Mouse (Mus musculus): Measurements from ENCODE around the gene Ptprm.

The Ptprm gene

GRCm38 (mm10) chr17:67226991-67227390 lies 127.3 kb downstream of the Ptprm start:
- DNase-seq (ENCODE audit: low read depth, low spot score), result peak; percentile 54

DNA sequence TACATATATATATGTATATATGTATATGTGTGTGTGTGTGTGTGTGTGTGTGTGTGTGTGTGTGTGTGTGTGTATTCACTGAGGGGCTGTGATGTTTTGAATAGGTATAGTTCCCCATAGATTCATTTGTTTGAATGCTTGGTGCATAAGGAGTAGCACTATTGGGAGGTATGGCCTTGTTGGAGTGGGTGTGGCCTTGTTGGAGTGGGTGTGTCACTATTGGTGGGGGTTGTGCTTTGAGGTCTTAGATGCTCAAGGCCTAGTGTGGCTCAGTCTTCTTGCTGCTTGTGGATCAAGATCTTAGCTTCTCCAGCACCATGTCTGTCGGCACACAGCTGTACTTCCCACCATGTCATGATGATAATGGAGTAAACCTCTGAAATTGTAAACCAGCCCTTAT lies 138.9 kb downstream of the Ptprm start:
- DNase-seq (ENCODE audit: low read depth, low spot score), result no peak

- DNase-seq (ENCODE audit: low read depth, low spot score), result peak; percentile 24
These were observed 140.5 kb downstream of the Ptprm start for GRCm38 (mm10) chr17:67213711-67214110.

- DNase-seq (ENCODE audit: low read depth, low spot score), result no peak
These were observed 144.4 kb downstream of the Ptprm start for GRCm38 (mm10) chr17:67209676-67210344.

GRCm38 (mm10) chr17:67208600-67208999 lies 145.7 kb downstream of the Ptprm start:
- peak; percentile 63 for DNase-seq (ENCODE audit: low read depth, low spot score)

- no peak for DNase-seq (ENCODE audit: low read depth, low spot score)
These were observed 147.3 kb downstream of the Ptprm start for GRCm38 (mm10) chr17:67206984-67207383.

DNA sequence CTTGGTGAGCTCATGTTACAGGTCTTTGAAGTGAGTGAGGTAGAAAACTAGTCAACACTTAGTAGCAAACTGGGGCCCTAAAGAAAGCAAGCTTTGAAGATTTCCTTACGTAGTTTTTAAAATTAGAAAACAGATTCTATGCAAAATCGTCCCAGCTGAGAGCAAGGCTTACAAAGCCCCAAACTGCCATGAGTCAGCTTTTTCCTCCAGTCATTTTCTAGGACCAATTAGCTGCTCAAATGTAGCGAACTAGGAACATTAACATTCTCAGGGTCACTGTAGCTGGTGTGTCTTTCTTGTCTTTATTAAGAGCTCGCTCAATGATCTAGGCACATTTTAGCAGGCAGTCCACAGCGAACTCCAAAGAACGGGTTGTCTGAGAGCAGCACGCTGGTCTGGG lies 153.1 kb downstream of the Ptprm start:
- DNase-seq (ENCODE audit: low read depth, low spot score), result peak; percentile 66

DNA sequence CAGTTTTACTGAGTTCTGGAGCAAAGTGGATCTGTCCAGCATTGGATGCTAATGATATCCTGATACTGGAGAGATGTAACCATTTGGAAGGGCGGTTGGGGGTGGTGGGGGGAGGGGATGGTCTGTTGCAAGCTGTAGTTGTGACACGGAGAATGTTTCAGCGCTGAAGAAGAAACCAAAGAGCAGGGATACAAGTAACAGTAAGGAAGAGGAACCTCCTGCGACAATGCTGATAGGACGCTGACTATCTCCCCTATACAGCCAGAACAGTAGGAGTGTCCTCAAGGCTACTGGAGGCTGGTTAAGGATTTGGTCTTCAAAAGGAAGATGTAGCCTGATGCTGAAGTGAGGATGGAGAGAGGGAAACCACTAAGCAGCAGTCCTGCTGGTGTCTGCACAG lies 160.5 kb downstream of the Ptprm start:
- DNase-seq (ENCODE audit: low read depth, low spot score), result no peak

- DNase-seq (ENCODE audit: low read depth, low spot score), result no peak
These were observed 165.7 kb downstream of the Ptprm start for GRCm38 (mm10) chr17:67188514-67188913.

DNA sequence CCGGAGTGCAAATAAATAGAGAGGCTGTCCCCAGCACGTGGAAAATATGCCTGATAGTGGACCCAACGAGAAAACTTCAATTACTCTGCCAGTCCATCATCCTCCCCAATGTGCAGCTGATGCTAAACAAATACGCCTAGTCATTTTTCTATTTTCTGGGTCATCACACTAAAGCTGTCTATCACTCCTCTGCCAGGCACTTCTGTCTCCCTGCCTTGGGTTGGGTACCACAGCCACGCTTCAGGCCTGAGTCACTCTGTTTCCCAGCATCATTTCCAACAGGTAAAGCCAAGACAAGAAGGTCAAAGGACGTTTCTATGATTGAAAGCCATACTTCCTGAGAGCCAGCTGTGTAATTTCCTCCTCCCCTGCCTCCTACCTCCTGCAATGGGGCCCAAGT lies 167.4 kb downstream of the Ptprm start:
- peak; percentile 8 for DNase-seq (ENCODE audit: low read depth, low spot score)

GRCm38 (mm10) chr17:67185942-67186341 lies 168.3 kb downstream of the Ptprm start:
- no peak for DNase-seq (ENCODE audit: low read depth, low spot score)

- no peak for DNase-seq (ENCODE audit: low read depth, low spot score)
These were observed 174.8 kb downstream of the Ptprm start for GRCm38 (mm10) chr17:67179446-67179845.

GRCm38 (mm10) chr17:67178686-67179265 lies 175.5 kb downstream of the Ptprm start:
- DNase-seq (ENCODE audit: low read depth, low spot score), result no peak

DNA sequence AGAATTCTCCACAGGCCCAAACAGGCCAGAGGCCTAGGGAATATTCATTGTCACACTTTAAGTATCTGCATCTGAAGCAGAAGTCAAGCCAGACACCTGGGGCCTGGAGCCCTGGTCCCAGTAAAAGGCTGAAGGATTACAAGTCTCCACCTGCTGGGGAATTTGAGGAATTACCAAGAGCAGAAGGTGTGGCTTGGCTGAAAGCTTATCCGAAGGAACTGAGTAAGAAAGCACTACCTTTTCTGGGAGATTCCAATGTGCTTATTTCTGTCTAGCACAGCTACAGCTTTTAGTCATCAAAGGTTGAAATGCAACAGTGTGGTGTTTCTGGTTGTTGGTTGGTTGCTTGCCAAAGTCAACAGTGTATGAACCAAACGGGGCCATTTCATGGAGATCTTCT lies 178.4 kb downstream of the Ptprm start:
- peak; percentile 78 for DNase-seq (ENCODE audit: low read depth, low spot score)

GRCm38 (mm10) chr17:67171353-67171752 lies 182.9 kb downstream of the Ptprm start:
- no peak for DNase-seq (ENCODE audit: low read depth, low spot score)

- no peak for DNase-seq (ENCODE audit: low read depth, low spot score)
These were observed 183.6 kb downstream of the Ptprm start for GRCm38 (mm10) chr17:67170696-67171095.

DNA sequence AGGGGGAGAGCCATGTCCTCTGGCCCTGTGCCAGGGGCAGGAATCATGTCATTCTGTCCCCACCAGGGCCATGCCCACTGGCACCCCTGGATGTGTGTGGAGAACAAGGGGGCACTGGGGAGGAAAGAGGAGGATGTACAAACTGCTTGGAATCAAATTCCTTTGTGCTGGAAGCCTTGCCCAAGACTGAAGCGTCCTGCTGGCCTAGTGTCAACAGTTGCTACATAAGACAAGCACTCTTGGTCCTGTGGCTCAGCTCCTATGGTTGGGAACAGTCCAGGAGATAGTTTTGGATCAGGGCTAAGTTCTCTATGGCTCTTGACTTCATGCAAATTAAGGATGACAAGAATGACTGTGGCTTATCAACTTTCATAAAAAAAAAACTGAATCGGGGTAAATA lies 188.4 kb downstream of the Ptprm start:
- DNase-seq (ENCODE audit: low read depth, low spot score), result no peak

GRCm38 (mm10) chr17:67159611-67160010 lies 194.6 kb downstream of the Ptprm start:
- DNase-seq (ENCODE audit: low read depth, low spot score), result no peak

DNA sequence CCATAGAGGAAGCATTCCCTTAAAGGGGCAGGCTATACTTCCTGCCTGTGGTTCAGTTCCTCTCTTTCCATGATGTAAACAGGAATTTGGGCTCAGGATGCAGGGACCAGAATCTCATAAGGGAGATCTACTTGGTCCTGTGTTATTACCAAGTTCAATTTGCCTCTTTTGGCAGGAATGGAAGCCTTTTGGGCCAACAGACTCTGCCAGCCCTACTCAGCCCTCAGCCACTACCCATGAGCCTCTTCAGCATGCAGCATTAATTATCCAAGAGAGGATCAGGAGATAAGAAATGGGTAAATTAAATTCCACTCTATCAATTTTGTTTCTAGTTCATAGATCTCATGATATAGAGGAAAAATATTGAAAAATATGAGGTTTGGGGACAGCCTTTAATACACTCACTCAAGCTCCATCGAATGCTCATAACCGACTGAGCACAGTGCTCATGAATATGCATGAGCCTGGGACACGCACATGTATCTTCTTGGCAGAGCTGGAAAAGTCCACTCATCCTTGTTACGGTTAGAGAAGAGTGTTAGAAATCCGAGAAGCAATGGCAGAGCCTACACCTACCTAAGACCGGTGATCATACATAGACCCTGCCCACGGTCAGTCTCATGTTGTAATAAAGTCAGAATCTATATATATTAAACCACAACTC lies 197.0 kb downstream of the Ptprm start:
- DNase-seq (ENCODE audit: low read depth, low spot score), result peak; percentile 38

- no peak for DNase-seq (ENCODE audit: low read depth, low spot score)
These were observed 202.0 kb downstream of the Ptprm start for GRCm38 (mm10) chr17:67152218-67152617.

- DNase-seq (ENCODE audit: low read depth, low spot score), result no peak
These were observed 203.8 kb downstream of the Ptprm start for GRCm38 (mm10) chr17:67150441-67150840.

DNA sequence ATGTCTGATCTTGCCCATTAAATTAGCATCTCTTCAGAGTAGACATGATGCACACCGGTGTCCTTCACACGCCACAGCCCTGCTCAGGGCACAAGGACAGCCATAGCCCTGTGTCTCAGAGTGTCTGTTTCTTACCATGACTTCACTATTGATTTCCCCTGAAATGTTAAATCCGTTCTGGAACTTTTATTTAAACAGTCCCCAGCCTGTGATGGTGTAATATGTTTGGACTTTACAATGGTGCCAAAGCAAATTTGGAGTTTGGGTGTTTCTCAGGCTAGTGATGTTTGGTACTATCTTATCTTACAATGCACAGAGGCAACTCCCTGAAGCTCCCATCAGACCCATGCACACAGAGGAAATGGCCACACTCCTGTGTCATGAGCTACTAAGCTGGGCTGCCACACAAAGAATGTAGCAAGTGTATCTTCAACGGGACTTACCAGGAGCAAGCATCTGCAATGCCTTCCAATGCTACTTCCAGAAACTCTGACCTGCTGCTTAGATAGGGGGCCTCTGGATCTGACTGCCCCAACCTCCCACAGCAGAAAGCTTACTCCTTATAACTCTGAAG lies 212.0 kb downstream of the Ptprm start:
- DNase-seq (ENCODE audit: low read depth, low spot score), result no peak

- no peak for DNase-seq (ENCODE audit: low read depth, low spot score)
These were observed 213.8 kb downstream of the Ptprm start for GRCm38 (mm10) chr17:67140502-67140901.
